Mouse (Mus musculus): ENCODE results near the gene Eif4h.
A peak's percentile ranks its signal among the peaks of the same experiment; 100 is the strongest.

DNA sequence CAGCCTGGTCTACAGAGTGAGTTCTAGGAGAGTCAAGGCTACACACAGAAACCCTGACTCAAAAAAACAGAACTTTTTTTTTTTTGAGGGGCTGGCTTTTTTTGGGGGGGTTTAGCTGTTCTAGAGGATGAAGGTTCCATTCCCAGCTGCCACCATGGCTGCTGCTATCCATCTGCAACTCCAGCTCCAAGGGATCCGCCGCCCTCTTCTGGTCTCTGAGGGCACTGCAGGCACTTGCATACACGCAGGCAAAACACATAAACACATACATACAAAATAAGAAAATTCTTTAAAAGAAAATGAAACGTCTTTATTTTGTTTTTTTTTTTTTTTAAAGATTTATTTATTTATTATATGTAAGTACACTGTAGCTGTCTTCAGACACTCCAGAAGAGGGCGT lies 11.6 kb upstream of the Eif4h start:
- TF ChIP-seq CHD2 (IDR thresholded peaks at IDR 0.05; ENCODE audit: low read depth, low read length) (no peak), ZC3H11A (IDR thresholded peaks at IDR 0.05; ENCODE audit: borderline replicate concordance, low read depth, low read length) (0 out of 2 replicates have a peak, but pooled peaks have one; percentile 25), HCFC1 (IDR thresholded peaks at IDR 0.05; ENCODE audit: borderline replicate concordance, insufficient read depth, low read length) (no peak), MAFK (IDR thresholded peaks at IDR 0.05; ENCODE audit: insufficient read depth, low read depth, low read length) (no peak), ZNF384 (IDR thresholded peaks at IDR 0.05; ENCODE audit: low read depth, low read length) (no peak)
